Mouse (Mus musculus): ENCODE results near the gene Ccdc144b. TPM values are rescaled to one million over a fixed set of nuclear protein-coding genes. Genes with fewer than 3 reads are reported as not detected.

The Ccdc144b gene
- polyA plus RNA-seq, 1 experiment from 2014 or later: not detected

- ATAC-seq: no peak
- WGBS: 91% methylated on average over 4 of the region's 4 CpGs
- Histone ChIP-seq H3K9me3 (no peaks in the 10 kb centered on the region), H3K36me3 (peaks cover 63% of the 10 kb centered on the region), H3K27me3 (no peaks in the 10 kb centered on the region), H3K4me1 (replicated peaks) (no peaks in the 10 kb centered on the region), H3K9ac (replicated peaks) (no peak overlapping the region), H3K4me3 (replicated peaks) (no peak overlapping the region), H3K4me2 (replicated peaks) (no peak overlapping the region), H3K27ac (no peak overlapping the region)
These were observed 82.9 kb downstream of the Ccdc144b start for GRCm38 (mm10) chr3:35970441-35970840.

GRCm38 (mm10) chr3:35967366-35967921 is 85.9 kb downstream of the Ccdc144b start:
- Histone ChIP-seq H3K4me3 (replicated peaks) (no peak overlapping the region), H3K27ac (no peak overlapping the region), H3K36me3 (peaks cover 60% of the 10 kb centered on the region), H3K4me1 (replicated peaks) (no peaks in the 10 kb centered on the region), H3K9ac (replicated peaks) (no peak overlapping the region), H3K9me3 (no peaks in the 10 kb centered on the region), H3K27me3 (no peaks in the 10 kb centered on the region), H3K4me2 (replicated peaks) (no peak overlapping the region)
- 96% methylated on average over 8 of the region's 8 CpGs for WGBS
- no peak for ATAC-seq

GRCm38 (mm10) chr3:35966493-35966892 is 86.9 kb downstream of the Ccdc144b start:
- no peak overlapping the region for H3K27ac ChIP-seq
- no peaks in the 10 kb centered on the region for H3K9me3 ChIP-seq
- H3K4me3 ChIP-seq (replicated peaks): no peak overlapping the region
- H3K9ac ChIP-seq (replicated peaks): no peak overlapping the region
- H3K4me2 ChIP-seq (replicated peaks): no peak overlapping the region
- H3K27me3 ChIP-seq: no peaks in the 10 kb centered on the region
- no peak for ATAC-seq
- peaks cover 58% of the 10 kb centered on the region for H3K36me3 ChIP-seq
- H3K4me1 ChIP-seq (replicated peaks): no peaks in the 10 kb centered on the region
- 86% methylated on average over 2 of the region's 2 CpGs for WGBS

GRCm38 (mm10) chr3:35964928-35965327 is 88.4 kb downstream of the Ccdc144b start:
- no peak for ATAC-seq

GRCm38 (mm10) chr3:35963921-35964320 is 89.4 kb downstream of the Ccdc144b start:
- ATAC-seq: no peak
- Histone ChIP-seq H3K9me3 (no peaks in the 10 kb centered on the region), H3K4me3 (replicated peaks) (no peak overlapping the region), H3K9ac (replicated peaks) (no peak overlapping the region), H3K27ac (no peak overlapping the region), H3K4me2 (replicated peaks) (no peak overlapping the region), H3K27me3 (no peaks in the 10 kb centered on the region), H3K36me3 (peaks cover 60% of the 10 kb centered on the region), H3K4me1 (replicated peaks) (no peaks in the 10 kb centered on the region)
- 92% methylated on average over 5 of the region's 5 CpGs for WGBS

More at GRCm38 (mm10) chr3:35964928-35965327, 88.4 kb downstream of the Ccdc144b start:
- WGBS: 95% methylated on average over 4 of the region's 4 CpGs
- Histone ChIP-seq H3K36me3 (peaks cover 63% of the 10 kb centered on the region), H3K9ac (replicated peaks) (no peak overlapping the region), H3K4me3 (replicated peaks) (no peak overlapping the region), H3K4me1 (replicated peaks) (no peaks in the 10 kb centered on the region), H3K27me3 (no peaks in the 10 kb centered on the region), H3K27ac (no peak overlapping the region), H3K9me3 (no peaks in the 10 kb centered on the region), H3K4me2 (replicated peaks) (no peak overlapping the region)

- Histone ChIP-seq H3K9me3 (no peaks in the 10 kb centered on the region), H3K4me1 (replicated peaks) (no peaks in the 10 kb centered on the region), H3K9ac (replicated peaks) (no peak overlapping the region), H3K27ac (no peak overlapping the region), H3K4me3 (replicated peaks) (no peak overlapping the region), H3K36me3 (peaks cover 62% of the 10 kb centered on the region), H3K27me3 (no peaks in the 10 kb centered on the region), H3K4me2 (replicated peaks) (no peak overlapping the region)
- ATAC-seq: no peak
- WGBS: 95% methylated on average over 4 of the region's 4 CpGs
These were observed 89.9 kb downstream of the Ccdc144b start for GRCm38 (mm10) chr3:35963401-35963800.

- Histone ChIP-seq H3K36me3 (peaks cover 64% of the 10 kb centered on the region), H3K4me3 (replicated peaks) (no peak overlapping the region), H3K9ac (replicated peaks) (no peak overlapping the region), H3K9me3 (no peaks in the 10 kb centered on the region), H3K27me3 (no peaks in the 10 kb centered on the region), H3K27ac (no peak overlapping the region), H3K4me1 (replicated peaks) (no peaks in the 10 kb centered on the region), H3K4me2 (replicated peaks) (no peak overlapping the region)
- no peak for ATAC-seq
- WGBS: 87% methylated on average over 5 of the region's 5 CpGs
These were observed 90.4 kb downstream of the Ccdc144b start for GRCm38 (mm10) chr3:35962967-35963366.

Other genes starting within 250 kb of the Ccdc144b start
- gene Dcun1d1, start 116.1 kb downstream of the Ccdc144b start, polyA plus RNA-seq (2015; fragmentation: Nextera tagmentation; extraction: Ambion mirVana): 107 and 118 TPM in 2 replicates
- 32.0 and 34.0 TPM in 2 replicates for gene Mccc1, start 52.9 kb downstream of the Ccdc144b start, polyA plus RNA-seq (2015; fragmentation: Nextera tagmentation; extraction: Ambion mirVana)
- gene Acad9, start 12.4 kb upstream of the Ccdc144b start, polyA plus RNA-seq (2015; fragmentation: Nextera tagmentation; extraction: Ambion mirVana): 87.3 and 89.7 TPM in 2 replicates
- 11.6 and 13.9 TPM in 2 replicates for gene D3Ertd254e, start 97.5 kb upstream of the Ccdc144b start, polyA plus RNA-seq (2015; fragmentation: Nextera tagmentation; extraction: Ambion mirVana)
- 0.28 and 0.73 TPM in 2 replicates for gene Qrfpr, start 168.8 kb upstream of the Ccdc144b start, polyA plus RNA-seq (2015; fragmentation: Nextera tagmentation; extraction: Ambion mirVana)